Mouse (Mus musculus) activated CD4-positive, CD25-positive, alpha-beta regulatory T cell, adult 9 weeks (primary cell): Measurements from ENCODE around the gene Ubr7. TPM values are rescaled to one million over a fixed set of nuclear protein-coding genes. Genes with fewer than 3 reads are reported as not detected.

Source experiments
- polyA plus RNA-seq: library from polyadenylated mRNA; unstranded; fragments of 100-300 nt; shearing (Covaris generic); gene quantifications from one replicate; pipeline ENCODE4 v1.2.1, GENCODE M21; 2017

Gene Ubr7
- 36.5 TPM for polyA plus RNA-seq

DNA sequence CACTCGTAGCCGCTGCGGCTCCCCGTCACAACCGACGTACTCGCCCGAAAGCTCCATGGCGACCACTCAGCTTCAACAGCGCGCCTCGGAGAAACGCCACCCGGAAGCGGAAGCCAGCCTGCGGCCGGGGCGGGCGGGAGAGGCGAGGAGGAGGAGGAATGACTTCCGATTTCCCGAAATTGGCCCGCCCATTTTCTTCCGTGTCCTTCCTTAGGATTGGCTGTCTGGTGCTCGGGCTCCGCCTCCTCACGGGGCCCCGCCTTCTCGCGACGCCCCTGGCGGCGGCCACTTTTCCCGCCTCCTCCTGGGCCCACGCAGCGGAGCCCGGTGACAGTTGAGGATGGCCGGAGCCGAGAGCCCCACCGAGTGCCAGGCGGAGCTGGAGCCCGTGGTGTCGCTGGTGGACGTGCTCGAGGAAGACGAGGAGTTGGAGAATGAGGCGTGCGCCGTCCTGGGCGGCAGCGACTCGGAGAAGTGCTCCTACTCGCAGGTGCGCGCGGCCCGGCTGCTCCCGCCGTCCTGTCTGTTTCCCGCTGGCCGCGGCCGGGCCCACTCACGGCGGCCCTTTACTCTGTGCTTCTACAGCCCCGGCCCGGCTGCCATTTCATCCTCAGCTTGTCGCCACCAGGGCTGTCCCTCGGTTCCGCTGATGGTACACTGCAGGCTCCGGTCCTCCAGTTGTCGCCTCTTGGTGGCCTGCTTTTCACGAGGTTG, at the start of gene Ubr7, which contains the start of the genes Gm28051 and Gon7:
Ubr7 (plus strand) TSS at position 279 of the 714 bp plus-strand sequence.
Gm28051 (minus strand) TSS at position 77 of the 714 bp plus-strand sequence.
Gon7 (minus strand) TSS at position 115 of the 714 bp plus-strand sequence.

DNA sequence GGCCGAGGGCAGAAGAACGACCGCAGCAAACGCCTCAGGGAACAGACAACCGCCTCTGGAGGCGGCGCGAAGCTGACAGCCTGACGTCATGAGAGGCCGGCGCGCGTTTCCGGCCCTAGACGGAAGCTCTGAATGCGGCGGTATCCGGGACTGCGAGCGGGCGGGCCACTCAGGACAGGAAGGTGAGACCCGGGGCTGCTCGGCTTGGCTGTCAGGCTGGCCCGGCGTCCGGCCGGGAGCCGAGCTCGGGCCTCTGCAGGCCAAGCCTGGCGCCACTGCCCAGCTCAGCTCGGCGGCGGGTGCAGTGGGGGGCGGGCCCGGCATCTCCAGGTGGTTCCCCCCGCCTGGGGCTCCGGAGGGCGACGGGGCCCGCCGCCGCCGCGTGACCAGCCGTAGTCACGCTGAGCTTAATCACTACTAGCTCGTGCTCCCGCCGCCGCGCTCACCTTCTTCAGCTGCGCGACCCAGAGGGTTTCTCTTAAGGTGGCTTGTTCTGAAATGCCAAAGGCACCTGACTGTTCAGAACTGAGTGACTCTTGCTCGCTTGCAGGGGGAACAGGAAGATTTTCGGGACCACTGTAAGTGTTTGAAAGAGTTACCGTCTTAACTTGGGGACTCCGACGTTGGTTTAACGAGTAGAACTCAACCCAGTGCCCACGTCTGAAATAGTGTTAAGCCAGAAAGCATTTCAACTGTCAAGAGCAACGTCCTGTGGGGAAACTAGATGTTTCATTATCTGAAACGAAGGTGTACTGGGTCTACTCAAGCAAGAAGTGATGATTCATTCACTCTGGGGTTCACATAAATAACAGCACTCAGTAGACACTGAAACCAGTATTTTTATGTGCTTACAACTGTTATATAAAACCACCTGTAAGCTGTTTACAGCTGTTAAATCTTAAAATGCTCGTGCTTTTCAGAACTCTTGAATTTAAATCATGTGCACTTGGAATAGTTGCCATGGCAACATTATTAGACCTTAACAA, 13.9 kb upstream of the Ubr7 start, which contains the start of the genes Moap1 and Tmem251:
Moap1 (minus strand) TSS at position 73 of the 986 bp plus-strand sequence.
Tmem251 (plus strand) TSS at position 174 of the 986 bp plus-strand sequence.

DNA sequence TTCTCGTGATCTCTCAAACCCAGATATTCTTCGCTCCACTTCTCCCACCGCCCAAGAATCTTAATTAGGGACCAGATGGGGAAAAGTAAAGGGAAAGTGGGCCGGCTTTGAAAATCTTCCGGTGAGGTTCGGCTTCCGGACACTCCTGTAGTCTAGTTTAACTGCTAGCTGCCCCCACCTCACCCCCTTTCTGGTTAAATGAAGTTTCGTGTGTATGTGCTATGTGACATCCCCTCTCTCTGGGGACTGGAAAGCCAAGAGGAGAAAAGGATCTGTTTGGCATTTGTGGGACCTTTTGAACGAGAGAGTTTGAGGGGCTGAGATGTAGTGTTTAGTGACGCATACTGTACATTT, 613 bp downstream of the Ubr7 start, which contains the start of gene Gm20604:
Gm20604 (minus strand) TSS at position 270 of the 354 bp plus-strand sequence.

Other genes starting within 250 kb of the Ubr7 start
- gene Chga, start 203.0 kb upstream of the Ubr7 start, polyA plus RNA-seq = not detected
- gene Itpk1, start 53.0 kb upstream of the Ubr7 start, polyA plus RNA-seq = 37.1 TPM
- 5.8 TPM for gene Moap1, start 14.3 kb upstream of the Ubr7 start, polyA plus RNA-seq
- 8.7 TPM for gene Tmem251, start 14.2 kb upstream of the Ubr7 start, polyA plus RNA-seq
- gene Gm28051, start 202 bp upstream of the Ubr7 start, polyA plus RNA-seq = not detected
- 28.5 TPM for gene Gon7, start 164 bp upstream of the Ubr7 start, polyA plus RNA-seq
- gene Gm20604, start 705 bp downstream of the Ubr7 start, polyA plus RNA-seq = 8.1 TPM
- gene Btbd7, start 120.5 kb downstream of the Ubr7 start, polyA plus RNA-seq = 7.8 TPM
- not detected for gene Cox8c, start 141.3 kb downstream of the Ubr7 start, polyA plus RNA-seq
- 0.60 TPM for gene Unc79, start 190.9 kb downstream of the Ubr7 start, polyA plus RNA-seq